Mouse (Mus musculus) testis, adult 2 months (tissue): Measurements from ENCODE around the gene Gm17087. TPM values are rescaled to one million over a fixed set of nuclear protein-coding genes. Genes with fewer than 3 reads are reported as not detected.

ENCODE experiments used
- H3K27ac ChIP-seq: fragments of 200-500 bp; 2 replicates; pipeline ENCODE4 v1.5.1; 2012; ENCODE audit warnings: low read depth, low read length; ENCODE audit not compliant: control insufficient read depth, insufficient read depth
- H3K27me3 ChIP-seq: fragments of 200-500 bp; 2 replicates; pipeline ENCODE4 v1.6.1; 2012; ENCODE audit warnings: mild to moderate bottlenecking, low read length, moderate library complexity; ENCODE audit not compliant: control insufficient read depth, insufficient read depth
- H3K36me3 ChIP-seq: fragments of 200-500 bp; 2 replicates; pipeline ENCODE4 v1.6.1; 2012; ENCODE audit warnings: mild to moderate bottlenecking, low read length; ENCODE audit not compliant: control insufficient read depth, insufficient read depth
- H3K4me1 ChIP-seq: fragments of 200-500 bp; 2 replicates; pipeline ENCODE4 v1.6.1; 2012; ENCODE audit warnings: low read length; ENCODE audit not compliant: control insufficient read depth, insufficient read depth
- H3K4me3 ChIP-seq: fragments of 200-500 bp; 2 replicates; pipeline ENCODE4 v1.5.1; 2012; ENCODE audit warnings: low read depth, mild to moderate bottlenecking, low read length, moderate library complexity, mixed read lengths; ENCODE audit not compliant: control insufficient read depth
- CTCF ChIP-seq: fragments of 200-500 bp; IDR thresholded peaks from 2 replicates; pipeline ENCODE4 v1.5.1; 2012; ENCODE audit warnings: low read depth, mild to moderate bottlenecking, inconsistent platforms, low read length, moderate library complexity; ENCODE audit not compliant: control insufficient read depth, insufficient read depth, insufficient replicate concordance
- POLR2A ChIP-seq: fragments of 200-500 bp; IDR thresholded peaks from 2 replicates; pipeline ENCODE4 v1.6.1; 2012; ENCODE audit warnings: low read depth, mild to moderate bottlenecking, inconsistent platforms, low read length, moderate library complexity; ENCODE audit not compliant: control insufficient read depth
- polyA plus RNA-seq: library from polyadenylated mRNA; depleted of rRNA; stranded (reverse); fragments of >200 nt; gene quantifications from 2 replicates; pipeline ENCODE4 v1.2.3, GENCODE M21; 2012

Gene Gm17087
- polyA plus RNA-seq, 1 experiment = not detected

GRCm38 (mm10) chr17:8592427-8593277, 25.9 kb upstream of the Gm17087 start:
- Histone ChIP-seq H3K36me3 (no peaks in the 10 kb centered on the region), H3K4me3 (peak overlapping the region; percentile 48), H3K27ac (no peak overlapping the region), H3K4me1 (peaks cover 4% of the 10 kb centered on the region), H3K27me3 (no peaks in the 10 kb centered on the region)
- TF ChIP-seq POLR2A (no peak), CTCF (peak; percentile 77; the same call in 1 of the 2 replicates)

GRCm38 (mm10) chr17:8581579-8581978, 14.8 kb upstream of the Gm17087 start:
- TF ChIP-seq POLR2A (no peak), CTCF (no peak)
- H3K36me3 ChIP-seq = no peaks in the 10 kb centered on the region
- H3K27ac ChIP-seq = no peak overlapping the region
- H3K27me3 ChIP-seq = no peaks in the 10 kb centered on the region
- H3K4me3 ChIP-seq = no peak overlapping the region
- no peaks in the 10 kb centered on the region for H3K4me1 ChIP-seq

- no peaks in the 10 kb centered on the region for H3K4me1 ChIP-seq
- TF ChIP-seq POLR2A = no peak
- TF ChIP-seq CTCF = no peak
- H3K36me3 ChIP-seq = no peaks in the 10 kb centered on the region
- H3K27me3 ChIP-seq = no peaks in the 10 kb centered on the region
- H3K27ac ChIP-seq = no peak overlapping the region
- H3K4me3 ChIP-seq = no peak overlapping the region
Measured at GRCm38 (mm10) chr17:8580360-8580759, 13.6 kb upstream of the Gm17087 start.

GRCm38 (mm10) chr17:8573542-8574260, 7.0 kb upstream of the Gm17087 start:
- Histone ChIP-seq H3K4me1 (no peaks in the 10 kb centered on the region), H3K27ac (no peak overlapping the region), H3K4me3 (no peak overlapping the region), H3K27me3 (no peaks in the 10 kb centered on the region), H3K36me3 (no peaks in the 10 kb centered on the region)
- TF ChIP-seq POLR2A (no peak), CTCF (no peak)

- TF ChIP-seq CTCF (no peak), POLR2A (no peak)
- Histone ChIP-seq H3K27me3 (no peaks in the 10 kb centered on the region), H3K27ac (no peak overlapping the region), H3K36me3 (no peaks in the 10 kb centered on the region), H3K4me3 (no peak overlapping the region), H3K4me1 (no peaks in the 10 kb centered on the region)
Measured at GRCm38 (mm10) chr17:8562886-8563280, 3.9 kb downstream of the Gm17087 start.

GRCm38 (mm10) chr17:8562101-8562885, 4.5 kb downstream of the Gm17087 start:
- TF ChIP-seq POLR2A (no peak), CTCF (no peak)
- Histone ChIP-seq H3K4me1 (no peaks in the 10 kb centered on the region), H3K36me3 (no peaks in the 10 kb centered on the region), H3K27me3 (no peaks in the 10 kb centered on the region), H3K27ac (no peak overlapping the region), H3K4me3 (no peak overlapping the region)

- Histone ChIP-seq H3K4me3 (no peak overlapping the region), H3K27ac (no peak overlapping the region), H3K4me1 (no peaks in the 10 kb centered on the region), H3K36me3 (no peaks in the 10 kb centered on the region), H3K27me3 (no peaks in the 10 kb centered on the region)
- no peak for TF ChIP-seq CTCF
- TF ChIP-seq POLR2A = no peak
Measured at GRCm38 (mm10) chr17:8557926-8558325, 8.8 kb downstream of the Gm17087 start.
